Mouse (Mus musculus): Measurements from ENCODE around the gene Mbnl2. TPM values are rescaled to one million over a fixed set of nuclear protein-coding genes. Genes with fewer than 3 reads are reported as not detected.

Mbnl2 gene
- polyA plus RNA-seq (2012; rRNA removed), result 94.6 and 101 TPM in 2 replicates

DNA sequence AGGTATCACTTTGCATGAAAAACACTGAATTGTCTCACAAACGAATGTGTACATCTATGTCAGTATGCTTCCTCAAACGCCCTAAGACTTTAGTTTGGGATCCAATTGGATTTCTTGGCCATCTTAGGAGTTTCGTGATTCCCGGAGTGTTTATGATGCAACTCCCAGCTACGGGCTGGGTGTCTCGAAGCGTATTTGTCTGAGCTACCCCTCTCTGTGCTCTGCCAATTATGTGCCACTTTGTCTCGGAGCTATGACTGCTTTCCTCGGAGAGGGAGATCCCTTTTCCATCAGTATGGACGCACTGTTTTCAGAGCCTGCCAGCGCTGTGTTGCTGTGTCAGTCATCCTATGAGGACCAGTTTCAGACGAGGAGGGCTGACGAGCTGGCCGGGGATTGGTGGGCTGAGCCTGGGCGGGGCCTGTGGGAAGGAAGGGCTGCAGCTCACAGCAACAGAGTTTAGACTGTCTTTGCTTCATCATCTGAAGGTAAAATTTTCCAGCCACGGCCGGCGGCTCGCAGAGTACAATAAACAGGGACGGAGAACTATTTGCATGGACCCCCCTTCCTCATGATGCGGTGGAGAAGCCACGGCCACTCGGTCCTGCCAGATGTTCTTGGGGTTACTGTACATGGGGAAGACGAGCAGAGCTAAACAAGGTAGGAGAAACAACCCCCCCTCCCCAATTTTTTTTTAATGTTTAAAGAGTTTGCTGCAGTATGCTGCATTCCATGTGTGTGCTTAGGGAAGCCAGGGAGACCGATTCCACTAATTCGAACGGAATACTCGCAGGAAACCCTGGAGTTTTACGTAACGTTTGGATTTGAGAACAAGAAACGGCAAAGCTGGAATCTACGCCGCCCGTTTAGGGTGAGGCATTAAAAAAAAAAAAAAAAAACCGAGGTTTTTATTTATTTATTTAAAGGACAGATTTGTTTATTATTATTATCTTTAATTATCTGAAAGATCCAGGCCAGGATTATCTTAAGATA lies at the start of gene Mbnl2:
TSS of gene Mbnl2 (plus strand) at position 424 of the 993 bp plus-strand sequence.

DNA sequence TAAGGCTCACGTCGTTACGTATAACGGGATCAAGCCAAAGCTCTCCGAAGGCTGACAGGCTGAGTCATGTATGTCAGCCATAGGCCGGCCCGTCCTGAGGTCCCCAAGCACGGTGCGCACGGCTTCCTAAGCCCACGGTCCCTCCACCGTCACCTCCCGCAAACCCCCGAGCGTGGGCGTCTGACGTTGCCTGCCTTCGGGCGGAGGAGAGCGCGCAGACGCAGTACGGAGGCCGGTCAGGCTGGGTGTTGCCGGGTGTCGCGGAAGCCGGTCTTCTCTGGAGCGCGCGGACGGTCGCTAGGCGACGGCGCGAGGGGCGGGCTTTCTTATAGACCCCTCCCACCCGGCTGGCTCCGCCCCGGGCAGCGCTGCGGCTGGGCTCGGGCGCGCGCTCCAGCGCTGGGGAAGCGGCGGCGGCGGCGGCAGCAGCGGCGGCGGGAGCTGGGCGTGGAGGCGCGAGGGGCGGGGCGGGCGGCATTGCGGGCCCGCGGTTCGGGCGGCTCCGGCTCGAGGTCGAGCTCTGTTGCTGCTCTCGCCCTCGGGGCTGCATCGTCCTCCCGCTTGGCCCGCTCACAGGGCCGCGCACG lies 202.6 kb downstream of the Mbnl2 start, which contains the start of gene Rap2a:
TSS of gene Rap2a (plus strand) at position 463 of the 587 bp plus-strand sequence.

Other genes with a start within 250 kb of the Mbnl2 start
- not detected in 2 replicates for gene Oxgr1, start 233.2 kb upstream of the Mbnl2 start, polyA plus RNA-seq (2012; rRNA removed)
- gene Rap2a, start 202.8 kb downstream of the Mbnl2 start, polyA plus RNA-seq (2012; rRNA removed), result 26.0 and 31.6 TPM in 2 replicates